Mouse (Mus musculus) thymus, postnatal 10 days (tissue): ENCODE data around the gene Tmub1.
A peak's percentile ranks its signal among the peaks of the same experiment; 100 is the strongest.
"Not testable (repeated sequence)": the region's sequence is repeated elsewhere in the genome, so short reads cannot be mapped to it uniquely, and the experiment has no call there.

ENCODE experiments used
- DNase-seq, 2 experiments: peaks; one replicate each; pipeline ENCODE4 v3.0.0; 2021; ENCODE audit warnings: low spot score in 2 of 2

The Tmub1 gene

GRCm38 (mm10) chr5:24424004-24424781 is 23.5 kb downstream of the Tmub1 start:
- DNase-seq, result no peak

DNA sequence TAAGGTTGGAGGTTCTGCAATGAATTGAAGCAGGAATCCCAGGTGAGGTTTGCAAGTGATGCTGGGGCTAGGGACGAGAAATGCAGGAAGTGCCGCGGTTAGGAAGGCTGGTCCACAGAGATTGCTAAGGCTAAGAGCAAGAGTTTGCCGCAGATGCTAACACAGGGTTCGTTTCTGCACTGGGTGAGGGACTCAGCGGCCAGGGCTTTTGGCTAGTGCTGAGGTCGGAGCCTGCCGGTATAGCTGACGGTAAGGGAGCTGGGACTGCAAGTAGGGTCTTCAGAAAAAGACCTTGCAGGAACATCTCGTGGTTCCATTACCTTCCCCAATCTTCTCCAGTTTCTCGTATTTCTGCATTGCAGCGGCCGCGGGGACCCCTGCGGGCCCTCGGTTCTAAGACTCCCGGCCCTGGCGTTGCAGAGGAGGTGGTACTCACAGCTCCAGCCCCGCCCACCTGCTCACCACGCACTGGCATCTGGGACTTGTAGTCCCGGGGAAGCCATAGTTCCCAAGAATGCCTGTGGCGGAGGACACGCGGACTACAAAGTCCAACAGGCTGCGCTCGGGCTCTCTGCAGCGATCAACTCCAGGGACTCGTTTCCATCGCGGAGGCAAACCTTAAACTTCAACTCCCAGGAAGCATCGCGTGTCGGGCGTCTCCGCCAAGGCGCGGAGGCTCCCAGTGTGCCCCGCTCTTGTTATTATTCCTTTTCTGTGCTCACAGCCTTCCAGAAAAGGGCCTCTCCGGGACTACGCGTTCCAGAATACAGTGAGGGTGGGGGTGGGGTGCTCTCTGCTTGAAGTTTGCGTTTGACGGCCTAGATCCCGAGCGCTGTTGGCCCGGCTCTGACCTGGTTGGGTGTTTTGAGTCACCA is 24.3 kb downstream of the Tmub1 start, which contains the start of the genes Cdk5 and Slc4a2:
Gene Cdk5 (minus strand): TSS at position 402 of the 875 bp plus-strand sequence.
Gene Slc4a2 (plus strand): TSS at position 709 of the 875 bp plus-strand sequence.
- DNase-seq, result peak; percentile 95 to 97

GRCm38 (mm10) chr5:24420381-24420780 is 27.3 kb downstream of the Tmub1 start:
- no peak for DNase-seq

DNA sequence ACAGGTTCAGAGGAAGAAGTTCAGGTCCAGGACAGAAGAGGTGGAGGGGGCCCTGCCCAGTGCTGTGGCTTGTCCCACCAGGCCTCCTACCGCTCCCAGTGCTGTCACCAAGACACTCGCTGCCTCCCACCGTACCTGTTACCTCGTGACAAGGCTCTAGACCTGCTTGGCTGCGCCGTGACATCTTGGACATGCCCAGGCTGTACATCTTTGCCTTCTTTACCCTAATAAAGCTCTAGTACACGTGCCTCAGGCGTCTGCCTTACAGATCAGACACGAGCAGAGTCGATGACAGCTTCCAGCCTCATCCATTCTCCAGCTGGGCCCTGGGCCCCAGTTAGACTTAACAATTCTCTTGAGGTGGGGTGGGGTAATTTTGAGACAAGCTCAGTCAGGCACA is 30.1 kb downstream of the Tmub1 start:
- DNase-seq, result no peak

GRCm38 (mm10) chr5:24416222-24416736 is 31.4 kb downstream of the Tmub1 start:
- peak; percentile 52 to 83 for DNase-seq

DNA sequence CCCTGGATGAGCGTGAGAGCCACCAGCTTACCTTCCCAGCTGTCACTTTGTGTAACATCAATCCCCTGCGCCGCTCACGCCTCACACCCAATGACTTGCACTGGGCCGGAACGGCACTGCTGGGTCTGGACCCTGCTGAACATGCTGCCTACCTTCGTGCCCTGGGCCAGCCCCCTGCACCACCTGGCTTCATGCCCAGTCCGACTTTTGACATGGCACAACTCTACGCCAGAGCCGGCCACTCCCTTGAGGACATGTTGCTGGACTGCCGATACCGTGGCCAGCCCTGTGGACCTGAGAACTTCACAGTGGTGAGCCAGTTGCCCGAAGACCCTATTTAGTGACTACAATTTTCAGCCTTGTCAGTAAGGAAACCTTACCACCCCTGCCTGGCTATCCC is 33.7 kb downstream of the Tmub1 start:
- no peak for DNase-seq

DNA sequence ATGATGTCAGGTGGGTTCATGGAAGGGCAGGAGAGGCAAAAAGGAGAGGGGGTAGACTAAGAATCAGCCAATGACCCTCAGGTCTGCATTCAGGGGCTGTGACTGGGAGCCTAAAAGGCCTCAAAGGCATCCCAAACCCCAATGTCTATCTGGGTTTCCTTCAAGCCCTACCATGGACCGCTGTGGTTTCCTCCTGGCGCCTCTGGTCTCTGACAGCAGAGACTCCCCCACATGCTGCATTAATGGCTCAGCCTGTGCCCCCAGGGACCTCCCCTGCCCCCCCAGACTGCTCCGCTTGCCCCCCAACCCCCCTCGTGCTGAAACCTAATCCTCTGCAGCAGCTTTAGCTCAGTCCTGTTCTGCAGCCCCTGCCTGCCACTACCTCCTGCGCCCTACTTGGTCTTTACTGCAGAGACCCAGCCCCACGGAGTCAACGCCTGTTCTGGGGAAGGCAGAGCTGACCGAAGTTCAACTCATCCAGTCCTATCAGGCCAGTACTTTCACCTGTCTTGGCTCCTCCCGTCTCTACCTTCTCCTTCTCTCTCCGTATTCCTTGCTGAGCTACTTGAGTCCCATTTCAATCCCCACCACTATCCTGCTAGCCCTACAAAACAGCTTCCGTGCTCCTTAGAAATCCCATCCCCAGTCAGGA is 34.5 kb downstream of the Tmub1 start, which contains the start of gene Asic3:
Gene Asic3 (plus strand): TSS at position 351 of the 652 bp plus-strand sequence.
- no peak for DNase-seq

DNA sequence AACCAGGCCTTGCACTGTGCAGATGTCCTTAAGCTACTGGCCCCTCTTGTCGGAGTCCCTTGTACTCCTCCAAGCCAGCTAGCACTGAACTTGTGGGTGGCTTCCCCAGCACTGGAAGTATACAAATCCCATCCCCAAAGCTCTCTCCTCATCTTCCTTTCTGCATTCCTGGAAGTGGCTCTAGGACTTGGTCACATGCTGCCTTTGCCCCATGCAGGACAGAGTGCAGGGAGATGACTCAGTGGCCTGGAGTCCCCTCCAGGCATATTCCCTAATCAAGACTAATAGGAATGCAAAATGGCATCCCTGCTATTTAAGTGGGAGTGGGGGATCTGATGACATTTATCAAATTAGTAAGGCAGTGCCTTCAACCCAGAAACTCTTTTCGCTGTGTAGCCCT is 35.6 kb downstream of the Tmub1 start:
- DNase-seq, result no peak

GRCm38 (mm10) chr5:24409466-24409865 is 38.2 kb downstream of the Tmub1 start:
- DNase-seq, result no peak

DNA sequence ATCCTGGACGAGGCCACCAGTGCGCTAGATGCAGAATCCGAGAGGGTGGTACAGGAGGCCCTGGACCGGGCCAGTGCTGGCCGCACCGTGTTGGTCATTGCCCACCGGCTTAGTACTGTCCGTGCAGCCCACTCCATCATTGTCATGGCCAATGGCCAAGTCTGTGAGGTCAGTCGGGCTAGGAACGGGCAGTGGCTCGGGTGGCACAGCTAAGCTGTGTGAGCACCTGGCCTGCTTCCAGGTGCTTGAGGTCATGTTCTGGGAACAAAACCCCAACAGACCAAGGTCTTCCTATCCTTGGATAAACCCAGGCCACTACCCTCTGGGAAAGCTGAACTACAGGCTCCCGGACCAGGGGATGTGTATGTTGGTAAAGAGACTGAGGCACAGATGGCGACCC is 39.0 kb downstream of the Tmub1 start:
- DNase-seq, result no peak

DNA sequence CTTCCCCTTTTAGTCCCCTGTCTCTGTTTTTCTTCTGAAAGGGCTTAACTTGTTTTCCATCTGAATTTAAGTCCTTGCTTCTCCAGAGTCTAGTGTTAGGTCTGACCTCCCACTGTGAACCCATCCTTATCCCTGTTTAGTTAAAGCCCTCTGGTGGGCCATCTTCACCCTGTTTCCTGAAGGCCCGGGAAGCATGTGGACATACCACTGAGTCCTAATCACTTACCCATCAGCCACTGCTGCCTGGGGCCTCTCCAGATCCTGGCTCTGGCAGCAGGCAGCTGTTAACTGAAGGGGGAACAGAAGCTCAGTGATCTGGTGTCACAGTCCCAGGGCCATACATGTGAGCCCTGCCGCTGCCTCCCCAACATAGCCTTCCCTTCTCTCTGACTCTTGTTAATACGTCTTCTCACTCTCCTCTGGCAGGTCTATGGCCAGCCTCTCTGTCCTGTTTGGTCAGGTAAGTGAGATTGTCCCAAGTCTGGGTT is 42.2 kb downstream of the Tmub1 start:
- DNase-seq, result no peak

DNA sequence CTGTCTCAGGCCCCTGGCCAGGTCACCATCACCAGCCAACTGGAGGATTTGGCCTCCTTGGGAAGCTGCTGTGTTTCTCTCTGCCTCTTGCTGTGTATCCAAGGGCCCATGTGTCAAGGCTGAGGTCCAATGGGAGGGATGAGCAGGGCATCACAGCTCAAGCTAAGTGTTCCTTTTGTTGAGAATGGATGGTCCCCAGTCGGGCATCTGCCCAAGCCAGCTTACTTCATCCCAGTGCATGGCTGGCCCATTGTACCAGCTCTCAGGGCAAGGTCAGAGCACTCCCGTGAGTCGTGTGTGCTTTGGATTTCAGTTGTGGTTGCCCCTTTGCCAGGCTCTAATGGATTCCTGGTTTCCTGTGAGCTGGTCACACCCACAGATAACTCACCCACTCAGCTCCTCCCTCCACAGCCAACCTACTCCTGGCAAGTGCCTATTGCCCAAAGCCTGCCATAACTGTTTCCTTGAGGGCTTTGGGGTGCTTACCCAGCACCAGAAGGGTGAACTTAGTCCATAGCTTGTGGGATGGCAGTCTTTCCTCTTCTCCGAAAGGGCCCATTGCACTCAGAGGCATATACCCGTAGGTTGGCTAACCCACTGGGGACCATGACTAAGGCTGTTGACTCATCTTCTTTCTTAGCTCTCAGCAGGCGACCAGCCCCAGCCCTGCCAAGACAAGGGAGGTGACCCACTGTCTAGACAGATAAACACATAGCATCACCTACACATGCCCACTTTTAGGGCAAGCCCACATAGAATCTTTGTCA is 42.9 kb downstream of the Tmub1 start:
- no peak for DNase-seq

DNA sequence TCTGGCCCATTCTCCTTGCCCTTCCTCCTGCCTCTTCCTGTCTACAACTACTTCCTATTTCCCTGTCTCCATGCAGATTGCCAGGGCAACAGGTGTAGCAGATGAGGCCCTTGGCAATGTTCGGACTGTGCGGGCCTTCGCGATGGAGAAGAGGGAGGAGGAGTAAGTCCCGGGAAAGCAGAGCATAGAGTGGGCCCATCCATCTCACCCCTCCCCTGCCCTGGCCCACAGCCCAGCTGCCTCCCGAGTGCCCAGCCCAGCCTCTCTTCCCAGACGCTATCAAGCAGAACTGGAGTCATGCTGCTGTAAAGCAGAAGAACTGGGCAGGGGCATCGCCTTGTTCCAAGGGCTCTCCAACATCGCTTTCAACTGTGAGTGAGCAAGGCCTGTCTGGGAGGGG is 45.7 kb downstream of the Tmub1 start:
- DNase-seq, result no peak

DNA sequence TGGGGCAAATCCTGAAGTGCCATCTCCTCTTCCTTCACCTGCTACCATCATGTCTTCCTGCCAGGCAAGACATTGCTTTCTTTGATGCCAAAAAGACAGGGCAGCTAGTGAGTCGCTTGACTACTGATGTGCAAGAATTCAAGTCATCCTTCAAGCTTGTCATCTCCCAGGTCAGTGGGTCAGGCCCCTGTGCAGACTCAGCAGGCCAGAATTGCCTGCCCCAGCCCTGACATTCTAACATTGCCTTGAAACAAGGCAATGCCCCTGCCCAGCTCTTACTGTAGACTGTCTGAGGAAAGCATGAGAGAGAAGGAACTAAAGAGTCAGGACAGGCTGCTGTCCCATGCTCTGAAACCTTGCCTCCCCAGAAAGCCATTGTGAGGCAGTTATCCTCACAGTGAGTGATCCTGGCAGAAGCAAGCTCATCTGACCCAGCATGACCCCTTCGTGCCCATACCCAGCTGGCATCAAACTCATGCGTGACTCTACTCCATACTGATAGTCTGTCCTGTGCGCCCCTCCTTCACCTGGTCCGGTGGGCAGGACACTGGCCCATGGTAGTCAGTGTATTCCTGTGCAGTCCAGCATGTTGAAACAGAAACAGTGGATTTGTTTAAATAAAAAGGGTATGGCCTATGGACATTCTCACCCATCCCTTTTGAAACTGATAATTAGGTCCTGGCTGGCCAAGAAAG is 46.6 kb downstream of the Tmub1 start:
- DNase-seq, result no peak

DNA sequence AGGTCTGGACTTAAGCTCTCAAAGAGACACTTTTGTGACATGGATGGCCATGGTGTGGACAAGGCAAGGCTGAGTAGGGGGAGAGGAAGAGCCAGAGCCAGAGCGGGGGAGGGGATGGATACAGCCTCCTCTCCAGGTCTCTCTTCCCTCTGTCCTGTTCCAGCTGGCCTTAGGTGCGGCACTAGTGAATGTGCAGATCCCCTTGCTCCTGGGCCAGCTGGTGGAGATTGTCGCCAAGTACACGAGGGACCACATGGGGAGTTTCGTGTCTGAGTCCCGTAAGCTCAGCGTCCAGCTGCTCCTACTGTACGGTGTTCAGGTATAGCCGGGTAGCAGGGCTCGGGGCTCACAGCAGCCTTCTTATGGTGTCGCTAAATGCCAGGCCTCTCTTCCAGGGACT is 47.3 kb downstream of the Tmub1 start:
- DNase-seq, result no peak

GRCm38 (mm10) chr5:24399686-24400085 is 48.0 kb downstream of the Tmub1 start:
- DNase-seq, result no peak

- DNase-seq, result not testable (repeated sequence)
These were observed 51.4 kb downstream of the Tmub1 start for GRCm38 (mm10) chr5:24396254-24396653.
